Mouse (Mus musculus) stomach, embryonic 14.5 days (tissue): ENCODE data around the gene Stbd1. TPM values are rescaled to one million over a fixed set of nuclear protein-coding genes. Genes with fewer than 3 reads are reported as not detected.

Experiments
- ATAC-seq: fragments of 200-750 bp; cut with Nextera tagmentation; 2 replicates; pipeline ENCODE4 v1.8.0; 2017; ENCODE audit warnings: low read depth, moderate TSS enrichment; ENCODE audit not compliant: insufficient number of reproducible peaks, insufficient read depth, low FRiP score
- H3K27ac ChIP-seq: fragments of 300-500 bp; sonication (generic); 2 replicates; pipeline ENCODE4 v1.5.1; 2014; ENCODE audit warnings: mild to moderate bottlenecking, low read length, moderate library complexity, mixed read lengths
- H3K27me3 ChIP-seq: fragments of 300-500 bp; sonication (generic); 2 replicates; pipeline ENCODE4 v1.6.1; 2014; ENCODE audit warnings: low read length, control low read depth, mixed read lengths; ENCODE audit not compliant: control insufficient read depth, insufficient read depth
- H3K36me3 ChIP-seq: fragments of 300-500 bp; sonication (generic); 2 replicates; pipeline ENCODE4 v1.6.1; 2014; ENCODE audit warnings: mild to moderate bottlenecking, control low read depth, low read length, moderate library complexity, mixed read lengths; ENCODE audit not compliant: control insufficient read depth, insufficient read depth
- H3K4me1 ChIP-seq: fragments of 300-500 bp; sonication (generic); 2 replicates; pipeline ENCODE4 v1.6.1; 2014; ENCODE audit warnings: low read length, control low read depth, mixed read lengths; ENCODE audit not compliant: control insufficient read depth, insufficient read depth
- H3K4me2 ChIP-seq: fragments of 300-500 bp; sonication (generic); replicated peaks from 2 replicates; pipeline ENCODE4 v1.6.1; 2014; ENCODE audit warnings: low read depth, low read length, control low read depth
- H3K4me3 ChIP-seq: fragments of 300-500 bp; sonication (generic); 2 replicates; pipeline ENCODE4 v1.5.1; 2014; ENCODE audit warnings: low read depth, low read length, control low read depth
- H3K9ac ChIP-seq: fragments of 300-500 bp; sonication (generic); replicated peaks from 2 replicates; pipeline ENCODE4 v1.6.1; 2014; ENCODE audit warnings: low read depth, mild to moderate bottlenecking, control low read depth, low read length, moderate library complexity, mixed read lengths
- H3K9me3 ChIP-seq: fragments of 300-500 bp; sonication (generic); 2 replicates; pipeline ENCODE4 v1.6.1; 2016; ENCODE audit warnings: low read depth, low read length, control low read depth; ENCODE audit not compliant: control insufficient read depth
- WGBS: fragments of 180-500 bp; shearing (Covaris S2); extraction: QIAGEN DNeasy Blood & Tissue Kit; methylation state at CpG from one replicate; pipeline ENCODE4 v1.1.7; 2014; 5-methylcytosine and 5-hydroxymethylcytosine counted together
- polyA plus RNA-seq: library from polyadenylated mRNA; unstranded; fragments of >200 nt; fragmentation: Nextera tagmentation; extraction: Ambion mirVana; gene quantifications from 2 replicates; pipeline ENCODE4 v1.2.1, GENCODE M21; 2014

Stbd1 gene
- polyA plus RNA-seq, 1 experiment from 2014 or later: 33.3 TPM

DNA sequence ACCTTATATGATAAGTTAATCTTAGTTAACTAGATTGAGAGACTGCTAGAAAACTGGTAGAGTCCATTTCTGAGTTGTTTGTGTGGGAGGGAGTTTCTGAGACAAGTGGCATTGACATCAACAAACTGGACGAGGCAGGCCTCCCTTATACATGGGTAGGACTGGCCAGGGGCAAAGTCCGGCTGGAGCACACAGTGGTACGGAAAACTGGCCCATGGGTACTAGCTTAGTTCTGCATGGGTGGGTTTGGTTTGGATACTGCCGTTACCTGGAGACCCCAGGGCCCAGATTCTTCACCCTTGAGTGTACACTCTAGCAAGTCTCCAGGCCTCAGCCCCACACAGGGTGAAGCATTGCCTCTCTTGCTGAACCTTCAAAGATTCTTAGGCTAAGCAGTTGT, 9.9 kb downstream of the Stbd1 start:
- Histone ChIP-seq H3K9me3 (no peaks in the 10 kb centered on the region), H3K27me3 (no peaks in the 10 kb centered on the region), H3K27ac (no peak overlapping the region), H3K4me3 (no peak overlapping the region), H3K36me3 (no peaks in the 10 kb centered on the region), H3K9ac (no peak overlapping the region), H3K4me2 (no peak overlapping the region), H3K4me1 (no peaks in the 10 kb centered on the region)
- ATAC-seq: no peak
- 86% methylated on average over 4 of the region's 4 CpGs for WGBS

DNA sequence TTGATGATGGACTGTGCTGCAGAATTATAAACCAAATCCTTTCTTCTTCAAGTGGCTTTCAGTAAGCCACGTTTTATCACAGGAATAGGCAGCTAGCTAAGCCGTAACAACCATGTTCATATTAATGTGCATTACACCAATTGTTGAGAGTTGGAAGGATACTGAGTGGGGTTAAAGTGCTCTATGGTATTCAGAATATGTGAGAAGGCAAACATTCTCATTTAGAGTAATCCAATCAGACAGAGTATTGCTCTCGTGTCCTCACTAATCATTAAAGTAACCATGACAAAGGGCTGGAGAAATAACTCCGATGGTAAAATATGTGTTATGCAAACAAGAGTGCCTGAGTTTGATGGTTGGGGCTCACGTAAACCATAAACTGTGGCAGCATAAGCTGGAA, 19.0 kb downstream of the Stbd1 start:
- Histone ChIP-seq H3K9me3 (no peaks in the 10 kb centered on the region), H3K27me3 (no peaks in the 10 kb centered on the region), H3K27ac (no peak overlapping the region), H3K4me2 (no peak overlapping the region), H3K4me3 (no peak overlapping the region), H3K36me3 (no peaks in the 10 kb centered on the region), H3K4me1 (no peaks in the 10 kb centered on the region), H3K9ac (no peak overlapping the region)
- 44% methylated on average over 5 of the region's 5 CpGs for WGBS
- ATAC-seq: no peak

GRCm38 (mm10) chr5:92627896-92628295, 25.1 kb downstream of the Stbd1 start:
- Histone ChIP-seq H3K4me2 (no peak overlapping the region), H3K9me3 (no peaks in the 10 kb centered on the region), H3K9ac (no peak overlapping the region), H3K4me1 (no peaks in the 10 kb centered on the region), H3K27me3 (no peaks in the 10 kb centered on the region), H3K36me3 (no peaks in the 10 kb centered on the region), H3K4me3 (no peak overlapping the region), H3K27ac (no peak overlapping the region)
- WGBS: 65% methylated on average over 7 of the region's 7 CpGs
- no peak for ATAC-seq

- WGBS: 59% methylated on average over 4 of the region's 4 CpGs
- no peak overlapping the region for H3K27ac ChIP-seq
- ATAC-seq: no peak
- no peak overlapping the region for H3K4me2 ChIP-seq
- no peaks in the 10 kb centered on the region for H3K27me3 ChIP-seq
- H3K4me3 ChIP-seq: no peak overlapping the region
- no peaks in the 10 kb centered on the region for H3K4me1 ChIP-seq
- no peaks in the 10 kb centered on the region for H3K9me3 ChIP-seq
- no peaks in the 10 kb centered on the region for H3K36me3 ChIP-seq
- H3K9ac ChIP-seq: no peak overlapping the region
Measured at GRCm38 (mm10) chr5:92633526-92633925, 30.7 kb downstream of the Stbd1 start.

GRCm38 (mm10) chr5:92634916-92635315, 32.1 kb downstream of the Stbd1 start:
- H3K36me3 ChIP-seq: no peaks in the 10 kb centered on the region
- no peak overlapping the region for H3K4me2 ChIP-seq
- H3K27me3 ChIP-seq: no peaks in the 10 kb centered on the region
- H3K27ac ChIP-seq: no peak overlapping the region
- H3K4me3 ChIP-seq: no peak overlapping the region
- no peak for ATAC-seq
- H3K9ac ChIP-seq: no peak overlapping the region
- H3K4me1 ChIP-seq: no peaks in the 10 kb centered on the region
- 64% methylated on average over 3 of the region's 3 CpGs for WGBS
- no peaks in the 10 kb centered on the region for H3K9me3 ChIP-seq

- Histone ChIP-seq H3K27ac (no peak overlapping the region), H3K4me3 (no peak overlapping the region), H3K4me1 (no peaks in the 10 kb centered on the region), H3K9me3 (no peaks in the 10 kb centered on the region), H3K36me3 (no peaks in the 10 kb centered on the region), H3K27me3 (no peaks in the 10 kb centered on the region), H3K4me2 (no peak overlapping the region), H3K9ac (no peak overlapping the region)
- ATAC-seq: no peak
- WGBS: 84% methylated on average over 5 of the region's 5 CpGs
Measured at GRCm38 (mm10) chr5:92635891-92636290, 33.0 kb downstream of the Stbd1 start.

DNA sequence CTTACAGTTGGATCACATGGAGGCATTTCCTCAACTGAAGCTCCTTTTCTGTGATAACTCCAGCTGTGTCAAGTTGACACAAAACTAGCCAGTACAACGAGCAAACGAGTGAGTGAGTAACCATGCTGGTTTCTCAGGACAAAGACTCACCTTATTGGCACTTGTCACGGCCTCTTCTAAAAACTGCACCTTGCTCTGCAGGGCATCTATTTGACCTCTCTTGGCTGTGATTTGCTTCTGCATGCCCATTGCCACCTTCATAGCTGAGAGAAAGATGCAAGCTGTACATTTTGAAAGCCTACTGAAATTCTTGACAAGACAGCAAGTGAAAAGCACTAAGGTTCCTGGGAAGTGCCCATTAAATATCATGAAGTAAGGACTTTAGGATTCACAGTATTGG, 38.0 kb downstream of the Stbd1 start:
- Histone ChIP-seq H3K4me3 (no peak overlapping the region), H3K9ac (no peak overlapping the region), H3K4me2 (no peak overlapping the region), H3K36me3 (no peaks in the 10 kb centered on the region), H3K27me3 (no peaks in the 10 kb centered on the region), H3K4me1 (no peaks in the 10 kb centered on the region), H3K27ac (no peak overlapping the region), H3K9me3 (no peaks in the 10 kb centered on the region)
- WGBS: 80% methylated on average over 3 of the region's 3 CpGs
- no peak for ATAC-seq

Other genes with a start within 250 kb of the Stbd1 start
- gene Nup54, start 167.8 kb upstream of the Stbd1 start, polyA plus RNA-seq: 53.5 and 55.2 TPM in 2 replicates
- 13.0 and 13.1 TPM in 2 replicates for gene Scarb2, start 96.2 kb upstream of the Stbd1 start, polyA plus RNA-seq
- gene Fam47e, start 48.0 kb upstream of the Stbd1 start, polyA plus RNA-seq: 0.62 TPM in 1 of 2 replicates, not detected in the other
- gene Ccdc158, start 72.2 kb downstream of the Stbd1 start, polyA plus RNA-seq: 0.86 and 1.1 TPM in 2 replicates
- gene Shroom3, start 80.4 kb downstream of the Stbd1 start, polyA plus RNA-seq: 8.3 and 9.1 TPM in 2 replicates